Mouse (Mus musculus): ENCODE measurements around the gene Pfdn4. TPM values are rescaled to one million over a fixed set of nuclear protein-coding genes. Genes with fewer than 3 reads are reported as not detected.

The Pfdn4 gene
- polyA plus RNA-seq, 1 experiment from 2014 or later = 120 TPM

- no peaks in the 10 kb centered on the region for H3K9me3 ChIP-seq
- no peak for ATAC-seq (ENCODE audit: low FRiP score, low read depth)
- H3K27ac ChIP-seq (replicated peaks) = no peak overlapping the region
- no peak overlapping the region for H3K9ac ChIP-seq (replicated peaks)
- H3K27me3 ChIP-seq = peaks cover 13% of the 10 kb centered on the region
- H3K4me3 ChIP-seq = no peak overlapping the region
- WGBS = 92% methylated on average over 5 of the region's 5 CpGs
- peaks cover 10% of the 10 kb centered on the region; the same call in 1 of the 2 replicates for H3K4me1 ChIP-seq
- no peaks in the 10 kb centered on the region for H3K36me3 ChIP-seq
- H3K4me2 ChIP-seq (replicated peaks) = no peak overlapping the region
Observed at GRCm38 (mm10) chr2:170474125-170474524, 22.1 kb upstream of the Pfdn4 start.

- Histone ChIP-seq H3K9me3 (no peaks in the 10 kb centered on the region), H3K27me3 (peaks cover 10% of the 10 kb centered on the region; the same call in 1 of the 2 replicates), H3K9ac (replicated peaks) (no peak overlapping the region), H3K4me2 (replicated peaks) (no peak overlapping the region), H3K36me3 (no peaks in the 10 kb centered on the region), H3K4me3 (no peak overlapping the region), H3K4me1 (peaks cover 2% of the 10 kb centered on the region; the same call in 1 of the 2 replicates), H3K27ac (replicated peaks) (no peak overlapping the region)
- WGBS = 65% methylated on average over 3 of the region's 3 CpGs
- no peak for ATAC-seq (ENCODE audit: low FRiP score, low read depth)
Observed at GRCm38 (mm10) chr2:170475164-170475563, 21.1 kb upstream of the Pfdn4 start.

- H3K4me2 ChIP-seq (replicated peaks) = no peak overlapping the region
- H3K27ac ChIP-seq (replicated peaks) = no peak overlapping the region
- H3K4me1 ChIP-seq = no peaks in the 10 kb centered on the region
- H3K9me3 ChIP-seq = no peaks in the 10 kb centered on the region
- no peak for ATAC-seq (ENCODE audit: low FRiP score, low read depth)
- no peak overlapping the region for H3K4me3 ChIP-seq
- no peaks in the 10 kb centered on the region for H3K36me3 ChIP-seq
- no peaks in the 10 kb centered on the region for H3K27me3 ChIP-seq
- no peak overlapping the region for H3K9ac ChIP-seq (replicated peaks)
- WGBS = 88% methylated on average over 11 of the region's 11 CpGs
Observed at GRCm38 (mm10) chr2:170476215-170476614, 20.0 kb upstream of the Pfdn4 start.

- ATAC-seq (ENCODE audit: low FRiP score, low read depth) = no peak
- H3K4me3 ChIP-seq = no peak overlapping the region
- H3K27me3 ChIP-seq = no peaks in the 10 kb centered on the region
- no peak overlapping the region for H3K4me2 ChIP-seq (replicated peaks)
- H3K9me3 ChIP-seq = no peaks in the 10 kb centered on the region
- no peaks in the 10 kb centered on the region for H3K36me3 ChIP-seq
- H3K4me1 ChIP-seq = no peaks in the 10 kb centered on the region
- H3K27ac ChIP-seq (replicated peaks) = no peak overlapping the region
- 82% methylated on average over 8 of the region's 8 CpGs for whole genome bisulfite sequencing
- no peak overlapping the region for H3K9ac ChIP-seq (replicated peaks)
Observed at GRCm38 (mm10) chr2:170476643-170477042, 19.6 kb upstream of the Pfdn4 start.

GRCm38 (mm10) chr2:170482019-170482540 is 14.1 kb upstream of the Pfdn4 start:
- peaks cover 7% of the 10 kb centered on the region; the same call in 1 of the 2 replicates for H3K27me3 ChIP-seq
- no peak overlapping the region for H3K4me2 ChIP-seq (replicated peaks)
- WGBS = 78% methylated on average over 10 of the region's 10 CpGs
- H3K27ac ChIP-seq (replicated peaks) = no peak overlapping the region
- H3K9ac ChIP-seq (replicated peaks) = no peak overlapping the region
- H3K9me3 ChIP-seq = no peaks in the 10 kb centered on the region
- no peaks in the 10 kb centered on the region for H3K36me3 ChIP-seq
- no peak for ATAC-seq (ENCODE audit: low FRiP score, low read depth)
- no peaks in the 10 kb centered on the region for H3K4me1 ChIP-seq
- H3K4me3 ChIP-seq = no peak overlapping the region

- no peak overlapping the region for H3K27ac ChIP-seq (replicated peaks)
- no peak overlapping the region for H3K4me3 ChIP-seq
- 76% methylated on average over 11 of the region's 11 CpGs for WGBS
- H3K9me3 ChIP-seq = no peaks in the 10 kb centered on the region
- no peak for ATAC-seq (ENCODE audit: low FRiP score, low read depth)
- H3K36me3 ChIP-seq = no peaks in the 10 kb centered on the region
- H3K4me2 ChIP-seq (replicated peaks) = no peak overlapping the region
- H3K27me3 ChIP-seq = peaks cover 7% of the 10 kb centered on the region; the same call in 1 of the 2 replicates
- peaks cover 6% of the 10 kb centered on the region; the same call in 1 of the 2 replicates for H3K4me1 ChIP-seq
- no peak overlapping the region for H3K9ac ChIP-seq (replicated peaks)
Observed at GRCm38 (mm10) chr2:170483914-170484313, 12.3 kb upstream of the Pfdn4 start.

GRCm38 (mm10) chr2:170487202-170487601 is 9.0 kb upstream of the Pfdn4 start:
- peaks cover 6% of the 10 kb centered on the region; the same call in 1 of the 2 replicates for H3K4me1 ChIP-seq
- H3K9ac ChIP-seq (replicated peaks) = no peak overlapping the region
- ATAC-seq (ENCODE audit: low FRiP score, low read depth) = no peak
- no peaks in the 10 kb centered on the region for H3K36me3 ChIP-seq
- peaks cover 11% of the 10 kb centered on the region; the same call in 1 of the 2 replicates for H3K27me3 ChIP-seq
- no peaks in the 10 kb centered on the region for H3K9me3 ChIP-seq
- 72% methylated on average over 7 of the region's 7 CpGs for WGBS
- H3K27ac ChIP-seq (replicated peaks) = no peak overlapping the region
- H3K4me3 ChIP-seq = no peak overlapping the region
- no peak overlapping the region for H3K4me2 ChIP-seq (replicated peaks)

GRCm38 (mm10) chr2:170487890-170488502 is 8.2 kb upstream of the Pfdn4 start:
- no peaks in the 10 kb centered on the region for H3K9me3 ChIP-seq
- peaks cover 17% of the 10 kb centered on the region for H3K27me3 ChIP-seq
- H3K27ac ChIP-seq (replicated peaks) = 0 out of 2 replicates have a peak overlapping the region, but pooled peaks have one; percentile 20
- H3K4me3 ChIP-seq = no peak overlapping the region
- 53% methylated on average over 26 of the region's 26 CpGs for WGBS
- peaks cover 6% of the 10 kb centered on the region; the same call in 1 of the 2 replicates for H3K4me1 ChIP-seq
- no peaks in the 10 kb centered on the region for H3K36me3 ChIP-seq
- peak; percentile 16; the same call in 1 of the 2 replicates for ATAC-seq (ENCODE audit: low FRiP score, low read depth)
- no peak overlapping the region for H3K9ac ChIP-seq (replicated peaks)
- H3K4me2 ChIP-seq (replicated peaks) = no peak overlapping the region

GRCm38 (mm10) chr2:170494784-170495710 is 1.2 kb upstream of the Pfdn4 start:
- Histone ChIP-seq H3K36me3 (no peaks in the 10 kb centered on the region), H3K4me1 (peaks cover 20% of the 10 kb centered on the region), H3K4me2 (replicated peaks) (peak overlapping the region; percentile 15; the same call in 1 of the 2 replicates), H3K9me3 (no peaks in the 10 kb centered on the region), H3K27me3 (peaks cover 79% of the 10 kb centered on the region), H3K9ac (replicated peaks) (no peak overlapping the region), H3K4me3 (peak overlapping the region; percentile 18; the same call in 1 of the 2 replicates), H3K27ac (replicated peaks) (no peak overlapping the region)
- no peak for ATAC-seq (ENCODE audit: low FRiP score, low read depth)
- 4% methylated on average over 31 of the region's 31 CpGs for WGBS

GRCm38 (mm10) chr2:170497091-170497566 is 901 bp downstream of the Pfdn4 start, which contains the start of gene Cyp24a1:
Gene Cyp24a1 (minus strand): TSS chr2:170497145.
- H3K27me3 ChIP-seq = peaks cover 77% of the 10 kb centered on the region
- no peaks in the 10 kb centered on the region for H3K9me3 ChIP-seq
- under 1% methylated on average over 36 of the region's 36 CpGs for WGBS
- peak within 1 kb of the TSS; percentile 37; the same call in 1 of the 2 replicates for H3K9ac ChIP-seq (replicated peaks)
- H3K36me3 ChIP-seq = no peaks in the 10 kb centered on the region
- no peak within 1 kb of the TSS for H3K27ac ChIP-seq (replicated peaks)
- H3K4me2 ChIP-seq (replicated peaks) = peak within 1 kb of the TSS; percentile 55
- peaks cover 20% of the 10 kb centered on the region for H3K4me1 ChIP-seq
- peak; percentile 55 for ATAC-seq (ENCODE audit: low FRiP score, low read depth)
- peak within 1 kb of the TSS; percentile 35 for H3K4me3 ChIP-seq

GRCm38 (mm10) chr2:170498011-170498410 is 1.8 kb downstream of the Pfdn4 start:
- Histone ChIP-seq H3K36me3 (no peaks in the 10 kb centered on the region), H3K9me3 (no peaks in the 10 kb centered on the region), H3K4me1 (peaks cover 20% of the 10 kb centered on the region), H3K4me2 (replicated peaks) (no peak overlapping the region), H3K27ac (replicated peaks) (no peak overlapping the region), H3K9ac (replicated peaks) (no peak overlapping the region), H3K27me3 (peaks cover 71% of the 10 kb centered on the region), H3K4me3 (no peak overlapping the region)
- no peak for ATAC-seq (ENCODE audit: low FRiP score, low read depth)
- 22% methylated on average over 8 of the region's 8 CpGs for WGBS

Measured in midbrain, embryonic 12.5 days (tissue).